Mouse (Mus musculus) liver, postnatal 0 days (tissue): ENCODE results near the gene Cep97.

Experiments
- CTCF ChIP-seq: sonication (generic); IDR thresholded peaks from 2 replicates; pipeline ENCODE4 v1.5.1; 2016; ENCODE audit warnings: antibody characterized with exemption, low read depth
- EP300 ChIP-seq: IDR thresholded peaks from 2 replicates; pipeline ENCODE4 v1.6.1; 2016; ENCODE audit warnings: antibody characterized with exemption, low read depth, mild to moderate bottlenecking

- TF ChIP-seq EP300 (no peak), CTCF (no peak)
Observed at GRCm38 (mm10) chr16:55888584-55888960, 46.1 kb downstream of the Cep97 start.
